Mouse (Mus musculus): ENCODE data around the gene A830018L16Rik. TPM values are rescaled to one million over a fixed set of nuclear protein-coding genes. Genes with fewer than 3 reads are reported as not detected.

The A830018L16Rik gene
- polyA plus RNA-seq, 1 experiment from 2014 or later: 1.1 TPM

- Histone ChIP-seq H3K27ac (ENCODE audit: low read depth, low read length) (no peak overlapping the region), H3K27me3 (ENCODE audit: control insufficient read depth, insufficient read depth, low read length) (no peaks in the 10 kb centered on the region), H3K36me3 (ENCODE audit: control insufficient read depth, insufficient read depth, low read length) (no peaks in the 10 kb centered on the region), H3K4me2 (ENCODE audit: low read depth, low read length, severe bottlenecking) (no peak overlapping the region), H3K4me3 (ENCODE audit: low read depth, low read length) (no peak overlapping the region), H3K9me3 (ENCODE audit: control insufficient read depth, low read length) (no peaks in the 10 kb centered on the region), H3K4me1 (replicated peaks; ENCODE audit: control insufficient read depth, insufficient read depth, low read length) (no peaks in the 10 kb centered on the region), H3K9ac (ENCODE audit: low read length) (no peak overlapping the region)
- DNase-seq (ENCODE audit: low spot score) (no peak), ATAC-seq (replicated peaks; ENCODE audit: low FRiP score) (no peak)
Measured at GRCm38 (mm10) chr1:11567300-11567885, 153.5 kb downstream of the A830018L16Rik start.

GRCm38 (mm10) chr1:11570274-11570673 lies 156.4 kb downstream of the A830018L16Rik start:
- Histone ChIP-seq H3K4me2 (ENCODE audit: low read depth, low read length, severe bottlenecking) (no peak overlapping the region), H3K27ac (ENCODE audit: low read depth, low read length) (no peak overlapping the region), H3K4me1 (replicated peaks; ENCODE audit: control insufficient read depth, insufficient read depth, low read length) (no peaks in the 10 kb centered on the region), H3K4me3 (ENCODE audit: low read depth, low read length) (no peak overlapping the region), H3K27me3 (ENCODE audit: control insufficient read depth, insufficient read depth, low read length) (no peaks in the 10 kb centered on the region), H3K36me3 (ENCODE audit: control insufficient read depth, insufficient read depth, low read length) (no peaks in the 10 kb centered on the region), H3K9me3 (ENCODE audit: control insufficient read depth, low read length) (no peaks in the 10 kb centered on the region), H3K9ac (ENCODE audit: low read length) (no peak overlapping the region)
- no peak for DNase-seq (ENCODE audit: low spot score)
- ATAC-seq (replicated peaks; ENCODE audit: low FRiP score): no peak
- 90% methylated on average over 2 of the region's 2 CpGs for WGBS

- no peak overlapping the region for H3K4me3 ChIP-seq (ENCODE audit: low read depth, low read length)
- no peak overlapping the region for H3K27ac ChIP-seq (ENCODE audit: low read depth, low read length)
- H3K9ac ChIP-seq (ENCODE audit: low read length): no peak overlapping the region
- no peak for DNase-seq (ENCODE audit: low spot score)
- 86% methylated on average over 2 of the region's 2 CpGs for WGBS
- H3K4me2 ChIP-seq (ENCODE audit: low read depth, low read length, severe bottlenecking): no peak overlapping the region
- no peaks in the 10 kb centered on the region for H3K27me3 ChIP-seq (ENCODE audit: control insufficient read depth, insufficient read depth, low read length)
- no peaks in the 10 kb centered on the region for H3K36me3 ChIP-seq (ENCODE audit: control insufficient read depth, insufficient read depth, low read length)
- no peak for ATAC-seq (replicated peaks; ENCODE audit: low FRiP score)
- no peaks in the 10 kb centered on the region for H3K9me3 ChIP-seq (ENCODE audit: control insufficient read depth, low read length)
- H3K4me1 ChIP-seq (replicated peaks; ENCODE audit: control insufficient read depth, insufficient read depth, low read length): no peaks in the 10 kb centered on the region
Measured at GRCm38 (mm10) chr1:11573462-11573861, 159.6 kb downstream of the A830018L16Rik start.

GRCm38 (mm10) chr1:11580026-11580425 lies 166.1 kb downstream of the A830018L16Rik start:
- no peak overlapping the region for H3K9ac ChIP-seq (ENCODE audit: low read length)
- H3K36me3 ChIP-seq (ENCODE audit: control insufficient read depth, insufficient read depth, low read length): no peaks in the 10 kb centered on the region
- H3K4me1 ChIP-seq (replicated peaks; ENCODE audit: control insufficient read depth, insufficient read depth, low read length): no peaks in the 10 kb centered on the region
- no peaks in the 10 kb centered on the region for H3K9me3 ChIP-seq (ENCODE audit: control insufficient read depth, low read length)
- DNase-seq (ENCODE audit: low spot score) (no peak), ATAC-seq (replicated peaks; ENCODE audit: low FRiP score) (no peak)
- no peak overlapping the region for H3K27ac ChIP-seq (ENCODE audit: low read depth, low read length)
- no peak overlapping the region for H3K4me3 ChIP-seq (ENCODE audit: low read depth, low read length)
- H3K4me2 ChIP-seq (ENCODE audit: low read depth, low read length, severe bottlenecking): no peak overlapping the region
- H3K27me3 ChIP-seq (ENCODE audit: control insufficient read depth, insufficient read depth, low read length): no peaks in the 10 kb centered on the region
- WGBS: 85% methylated on average over 4 of the region's 4 CpGs

DNA sequence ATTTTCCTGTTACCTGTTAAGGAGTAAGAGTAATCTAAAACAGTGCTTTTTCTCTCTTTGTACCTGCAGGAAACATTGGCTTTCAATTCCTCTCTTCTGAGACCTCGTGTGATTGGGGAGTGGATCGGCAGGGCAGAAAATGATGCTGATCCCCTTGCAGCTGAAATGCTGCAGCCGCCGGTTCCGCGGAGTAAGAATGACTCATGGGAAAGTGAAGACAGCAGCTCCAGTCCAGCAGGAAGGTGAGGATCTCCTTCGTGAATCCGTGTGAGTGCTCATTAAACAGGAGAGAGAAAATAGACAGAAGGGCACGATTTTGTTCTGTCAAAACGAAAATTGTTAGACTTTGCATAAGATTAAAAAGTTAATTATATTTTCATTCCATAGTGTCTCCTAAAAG lies 174.4 kb downstream of the A830018L16Rik start:
- H3K9me3 ChIP-seq (ENCODE audit: control insufficient read depth, low read length): no peaks in the 10 kb centered on the region
- no peaks in the 10 kb centered on the region for H3K27me3 ChIP-seq (ENCODE audit: control insufficient read depth, insufficient read depth, low read length)
- H3K36me3 ChIP-seq (ENCODE audit: control insufficient read depth, insufficient read depth, low read length): no peaks in the 10 kb centered on the region
- H3K27ac ChIP-seq (ENCODE audit: low read depth, low read length): no peak overlapping the region
- H3K4me1 ChIP-seq (replicated peaks; ENCODE audit: control insufficient read depth, insufficient read depth, low read length): no peaks in the 10 kb centered on the region
- H3K9ac ChIP-seq (ENCODE audit: low read length): no peak overlapping the region
- ATAC-seq (replicated peaks; ENCODE audit: low FRiP score) (no peak), DNase-seq (ENCODE audit: low spot score) (no peak)
- no peak overlapping the region for H3K4me2 ChIP-seq (ENCODE audit: low read depth, low read length, severe bottlenecking)
- no peak overlapping the region for H3K4me3 ChIP-seq (ENCODE audit: low read depth, low read length)
- WGBS: 80% methylated on average over 10 of the region's 10 CpGs

DNA sequence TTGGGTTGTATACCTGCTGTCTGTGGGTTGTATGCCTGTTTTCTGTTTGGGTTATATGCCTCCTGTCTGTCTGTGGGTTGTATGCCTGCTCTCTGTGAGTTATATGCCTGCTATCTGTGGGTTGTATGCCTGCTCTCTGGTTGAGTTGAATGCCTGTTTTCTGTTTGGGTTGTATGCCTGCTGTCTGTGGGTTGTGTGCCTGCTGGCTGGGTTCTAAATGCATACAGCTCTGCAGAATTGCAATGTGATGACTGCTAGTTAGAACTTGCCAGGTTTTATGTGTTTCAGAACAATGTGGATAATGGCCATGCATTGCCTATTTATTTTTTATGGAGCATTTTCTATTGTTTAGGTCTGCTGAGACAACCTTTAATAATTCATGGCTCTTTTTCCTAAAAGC lies 236.2 kb downstream of the A830018L16Rik start:
- Histone ChIP-seq H3K27me3 (ENCODE audit: control insufficient read depth, insufficient read depth, low read length) (no peaks in the 10 kb centered on the region), H3K36me3 (ENCODE audit: control insufficient read depth, insufficient read depth, low read length) (no peaks in the 10 kb centered on the region), H3K9me3 (ENCODE audit: control insufficient read depth, low read length) (no peaks in the 10 kb centered on the region), H3K4me3 (ENCODE audit: low read depth, low read length) (no peak overlapping the region), H3K27ac (ENCODE audit: low read depth, low read length) (no peak overlapping the region), H3K4me2 (ENCODE audit: low read depth, low read length, severe bottlenecking) (no peak overlapping the region), H3K4me1 (replicated peaks; ENCODE audit: control insufficient read depth, insufficient read depth, low read length) (no peaks in the 10 kb centered on the region), H3K9ac (ENCODE audit: low read length) (no peak overlapping the region)
- ATAC-seq (replicated peaks; ENCODE audit: low FRiP score) (no peak), DNase-seq (ENCODE audit: low spot score) (no peak)

- H3K4me1 ChIP-seq (replicated peaks; ENCODE audit: control insufficient read depth, insufficient read depth, low read length): no peaks in the 10 kb centered on the region
- H3K4me3 ChIP-seq (ENCODE audit: low read depth, low read length): no peak overlapping the region
- H3K27me3 ChIP-seq (ENCODE audit: control insufficient read depth, insufficient read depth, low read length): no peaks in the 10 kb centered on the region
- H3K36me3 ChIP-seq (ENCODE audit: control insufficient read depth, insufficient read depth, low read length): no peaks in the 10 kb centered on the region
- no peak overlapping the region for H3K27ac ChIP-seq (ENCODE audit: low read depth, low read length)
- H3K9ac ChIP-seq (ENCODE audit: low read length): no peak overlapping the region
- DNase-seq (ENCODE audit: low spot score) (no peak), ATAC-seq (replicated peaks; ENCODE audit: low FRiP score) (no peak)
- H3K9me3 ChIP-seq (ENCODE audit: control insufficient read depth, low read length): no peaks in the 10 kb centered on the region
- H3K4me2 ChIP-seq (ENCODE audit: low read depth, low read length, severe bottlenecking): no peak overlapping the region
Measured at GRCm38 (mm10) chr1:11652773-11653172, 238.9 kb downstream of the A830018L16Rik start.

DNA sequence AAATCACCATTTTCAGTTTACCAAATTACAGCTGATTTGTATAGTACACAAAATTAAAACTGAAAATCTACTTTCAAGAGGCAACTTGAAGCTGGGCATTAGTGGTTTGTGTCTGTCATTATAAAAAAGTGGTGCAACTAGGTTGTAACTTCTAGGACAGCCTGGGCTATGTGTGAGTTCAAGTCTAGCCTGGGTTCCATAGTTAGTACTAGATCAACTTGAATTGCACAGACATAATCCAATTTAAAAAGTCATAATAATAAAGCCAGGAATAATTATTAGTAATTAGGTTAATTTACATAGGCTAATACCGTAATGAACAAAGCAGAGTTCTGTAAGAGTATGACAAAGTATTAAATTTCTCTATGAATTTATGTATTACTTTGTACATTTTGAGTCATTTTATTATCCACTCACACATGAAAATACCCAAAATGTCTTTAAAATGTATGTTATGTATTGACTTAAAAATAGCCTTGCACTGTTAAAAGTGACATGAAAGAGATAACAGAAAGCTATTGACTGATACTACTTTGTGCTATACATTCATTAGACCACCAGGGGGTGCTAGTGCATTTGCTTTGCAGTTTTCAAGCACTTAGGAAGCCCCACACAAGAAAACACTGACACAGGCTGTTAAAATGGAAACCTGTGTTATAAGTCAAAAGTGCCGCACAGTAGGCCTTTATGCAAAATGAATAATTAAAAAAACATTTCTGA lies 243.6 kb downstream of the A830018L16Rik start:
- no peaks in the 10 kb centered on the region for H3K9me3 ChIP-seq (ENCODE audit: control insufficient read depth, low read length)
- no peak overlapping the region for H3K27ac ChIP-seq (ENCODE audit: low read depth, low read length)
- no peaks in the 10 kb centered on the region for H3K27me3 ChIP-seq (ENCODE audit: control insufficient read depth, insufficient read depth, low read length)
- 59% methylated on average over 2 of the region's 2 CpGs for WGBS
- DNase-seq (ENCODE audit: low spot score) (no peak), ATAC-seq (replicated peaks; ENCODE audit: low FRiP score) (peak; percentile 81)
- H3K4me1 ChIP-seq (replicated peaks; ENCODE audit: control insufficient read depth, insufficient read depth, low read length): no peaks in the 10 kb centered on the region
- H3K4me2 ChIP-seq (ENCODE audit: low read depth, low read length, severe bottlenecking): no peak overlapping the region
- H3K36me3 ChIP-seq (ENCODE audit: control insufficient read depth, insufficient read depth, low read length): no peaks in the 10 kb centered on the region
- H3K9ac ChIP-seq (ENCODE audit: low read length): no peak overlapping the region
- no peak overlapping the region for H3K4me3 ChIP-seq (ENCODE audit: low read depth, low read length)

DNA sequence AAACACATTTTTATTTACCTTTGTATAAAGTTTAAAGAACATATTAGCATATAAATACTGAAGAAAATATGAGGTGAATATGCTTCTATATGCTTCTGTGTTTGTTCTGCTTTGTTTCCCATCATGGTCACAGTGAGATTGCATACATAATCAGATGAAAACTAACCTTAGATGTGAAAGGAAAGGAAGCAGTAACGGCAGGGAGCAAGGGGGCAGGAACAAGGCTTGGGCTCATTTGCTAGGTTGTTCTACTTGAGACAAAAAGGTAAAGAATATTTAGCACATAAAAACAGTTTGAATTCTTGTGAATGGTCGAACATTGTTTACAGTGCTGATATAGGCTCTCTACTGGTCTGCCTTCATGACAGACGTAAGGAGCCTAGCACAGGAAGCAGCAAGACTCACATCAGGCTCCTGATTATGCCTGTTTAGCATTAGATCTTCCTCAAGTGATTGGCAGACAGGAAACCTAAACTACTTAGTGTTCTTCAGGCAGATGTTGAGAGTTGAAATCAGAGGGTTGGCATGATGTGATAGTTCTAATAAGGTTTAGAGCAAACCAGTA lies 244.2 kb downstream of the A830018L16Rik start:
- DNase-seq (ENCODE audit: low spot score): no peak
- H3K27ac ChIP-seq (ENCODE audit: low read depth, low read length): no peak overlapping the region

More for the DNA sequence above, 244.2 kb downstream of the A830018L16Rik start:
- WGBS: 41% methylated on average over 3 of the region's 3 CpGs
- ATAC-seq (replicated peaks; ENCODE audit: low FRiP score): peak; percentile 59
- Histone ChIP-seq H3K4me3 (ENCODE audit: low read depth, low read length) (no peak overlapping the region), H3K9me3 (ENCODE audit: control insufficient read depth, low read length) (no peaks in the 10 kb centered on the region), H3K27me3 (ENCODE audit: control insufficient read depth, insufficient read depth, low read length) (no peaks in the 10 kb centered on the region), H3K9ac (ENCODE audit: low read length) (no peak overlapping the region), H3K4me2 (ENCODE audit: low read depth, low read length, severe bottlenecking) (no peak overlapping the region), H3K36me3 (ENCODE audit: control insufficient read depth, insufficient read depth, low read length) (no peaks in the 10 kb centered on the region), H3K4me1 (replicated peaks; ENCODE audit: control insufficient read depth, insufficient read depth, low read length) (no peaks in the 10 kb centered on the region)

All from forebrain, embryonic 11.5 days (tissue).